ENCODE assay signal across 9 mouse cellular contexts in the genomic region with DNA sequence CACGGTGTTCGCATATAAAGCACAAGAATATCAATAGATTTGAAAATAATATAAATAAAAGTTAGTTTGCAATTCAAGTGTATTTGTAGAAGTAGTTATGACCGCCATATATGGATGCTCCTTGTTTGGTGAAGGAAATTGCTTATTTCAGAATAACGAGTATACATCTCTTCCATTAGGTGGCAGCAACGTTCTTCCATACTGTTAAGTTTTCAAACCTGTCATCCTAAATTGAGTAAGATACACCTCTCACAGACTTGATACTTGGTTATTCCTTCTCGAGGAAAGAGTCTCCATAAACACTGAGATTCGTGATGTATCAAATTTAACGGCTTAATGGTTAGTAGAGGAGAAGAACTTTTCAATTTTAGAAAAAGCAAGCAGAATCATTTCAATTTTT. TPM values are rescaled to one million over a fixed set of nuclear protein-coding genes. Genes with fewer than 3 reads are reported as not detected.
A peak's percentile ranks its signal among the peaks of the same experiment; 100 is the strongest.
DNase-seq lines count a peak whose midpoint lies in the region; TF ChIP-seq lines count a peak whose summit lies in the region.
"Had no signal": no experiment of that assay in that cellular context is flagged by ENCODE, and none has a peak within 500 bp of the region (broad histone marks: within the 10 kb centered on the region; RNA-seq: fewer than 3 reads in every experiment).

No protein-coding gene starts in this region.

- intact Hi-C loops in left cerebral cortex, postnatal 25 days (cut with DNase I), result loop anchor here (1.0 to 10.0 kb wide), 4 partner anchors 63 to 817 kb away; no protein-coding TSS in a partner anchor

- H3K4me1 ChIP-seq in cerebellum, adult 2 months (ENCODE audit: control insufficient read depth, insufficient read depth, low read length), result no peaks in the 10 kb centered on the region
- H3K4me1 ChIP-seq: hindbrain, embryonic 15.5 days had no signal

- H3K27me3 ChIP-seq in cerebellum, adult 2 months (ENCODE audit: control insufficient read depth, insufficient read depth, low read length), result no peaks in the 10 kb centered on the region
- H3K27me3 ChIP-seq: hindbrain, embryonic 15.5 days had no signal

- 17% methylated on average over 8 of the region's 8 CpGs for WGBS in cerebellum, adult 2 months

- H3K27ac ChIP-seq in cerebellum, adult 2 months (ENCODE audit: insufficient read depth, low read length), result no peak overlapping the region
- H3K27ac ChIP-seq: hindbrain, embryonic 15.5 days had no signal

- no peak for TF ChIP-seq POLR2A in cerebellum, adult 2 months (IDR thresholded peaks at IDR 0.05; ENCODE audit: borderline replicate concordance, insufficient read depth, low read length)
- no peak for TF ChIP-seq POLR2A in brain, embryonic 14.5 days (IDR thresholded peaks at IDR 0.05; ENCODE audit: borderline replicate concordance, extremely low read depth, insufficient read depth, insufficient read length, poor library complexity, severe bottlenecking)

- peak; percentile 56; the same call in 1 of the 2 replicates for TF ChIP-seq CTCF in cerebellum, adult 2 months (IDR thresholded peaks at IDR 0.05; ENCODE audit: borderline replicate concordance, insufficient read depth, low read depth, low read length)
- peak; percentile 36; the same call in 1 of the 2 replicates for TF ChIP-seq CTCF in brain, embryonic 14.5 days (IDR thresholded peaks at IDR 0.05; ENCODE audit: borderline replicate concordance, extremely low read depth, insufficient read depth, insufficient read length)

- H3K4me3 ChIP-seq in cerebellum, adult 2 months (replicated peaks; ENCODE audit: insufficient read depth, low read depth, low read length), result no peak overlapping the region
- H3K4me3 ChIP-seq: hindbrain, embryonic 15.5 days had no signal

- peak in 1 of 2 experiments; percentile 14 for DNase-seq in cerebellum, adult 2 months
- no peak for DNase-seq in cerebellum, adult 11 months
- peak; percentile 14 to 57 for DNase-seq in left cerebral cortex, postnatal 25 days (ENCODE audit: low spot score in 2 of 2)
- DNase-seq in left cerebral cortex, adult 18-20 months (ENCODE audit: low spot score in 2 of 2), result no peak
- peak; percentile 85 for DNase-seq in brain, embryonic 14.5 days (ENCODE audit: low read depth)
- peak; percentile 45 for DNase-seq in lung, postnatal 14 days
- DNase-seq in urinary bladder, adult 2 months (ENCODE audit: low spot score), result no peak
- no peak for DNase-seq in right cerebral cortex, adult 2 months (ENCODE audit: low spot score in 2 of 2)

RNA-seq across cellular contexts. Expression of a gene that starts 37.4 kb away (rescaled TPM):
- polyA plus RNA-seq in cerebellum, adult 2 months (2012; rRNA removed), result 2.0 and 2.1 TPM in 2 replicates
- 1 to 10 TPM; 4.4 to 4.8 TPM for total RNA-seq in left cerebral cortex, postnatal 25 days (2021)
- 1 to 10 TPM; 3.8 to 4.3 TPM for total RNA-seq in left cerebral cortex, adult 18-20 months (2021)
- polyA plus RNA-seq in brain, embryonic 14.5 days (2012; rRNA removed), result 36.8 and 44.5 TPM in 2 replicates
- 104 and 117 TPM in 2 replicates for polyA plus RNA-seq in urinary bladder, adult 2 months (2012; rRNA removed)

Comparison
In these comparisons a context has a peak if more than half of its experiments do, and no peak if none do; other contexts are left out.
1. DNase-seq: peak in left cerebral cortex, postnatal 25 days (2 of 2), brain, embryonic 14.5 days (single experiment) and lung, postnatal 14 days (single experiment); none in cerebellum, adult 11 months (single experiment), left cerebral cortex, adult 18-20 months (0 of 2), urinary bladder, adult 2 months (single experiment) and right cerebral cortex, adult 2 months (0 of 2).
2. RNA of a gene that starts 37.4 kb away (polyA plus RNA-seq): 104 to 117 TPM in urinary bladder, adult 2 months and 36.8 to 44.5 TPM in brain, embryonic 14.5 days; 2.0 to 2.1 TPM in cerebellum, adult 2 months; every median in the first group is over 10 times any median in the second.